Mouse (Mus musculus) hindbrain, embryonic 15.5 days (tissue): ENCODE measurements around the gene Dbf4. TPM values are rescaled to one million over a fixed set of nuclear protein-coding genes. Genes with fewer than 3 reads are reported as not detected.

Experiments used
- ATAC-seq: fragments of 200-750 bp; cut with Nextera tagmentation; 2 replicates; pipeline ENCODE4 v1.8.0; 2017; ENCODE audit warnings: low read depth, moderate number of reproducible peaks, moderate TSS enrichment; ENCODE audit not compliant: low FRiP score
- H3K27ac ChIP-seq: fragments of 300-500 bp; sonication (generic); replicated peaks from 2 replicates; pipeline ENCODE4 v1.5.1; 2015; ENCODE audit warnings: mild to moderate bottlenecking, inconsistent platforms
- H3K27me3 ChIP-seq: fragments of 300-500 bp; sonication (generic); 2 replicates; pipeline ENCODE4 v1.6.1; 2015; ENCODE audit warnings: control low read depth, inconsistent platforms
- H3K36me3 ChIP-seq: fragments of 300-500 bp; sonication (generic); 2 replicates; pipeline ENCODE4 v1.6.1; 2015; ENCODE audit warnings: control low read depth, inconsistent platforms
- H3K4me1 ChIP-seq: fragments of 300-500 bp; sonication (generic); replicated peaks from 2 replicates; pipeline ENCODE4 v1.6.1; 2015; ENCODE audit warnings: control low read depth, inconsistent platforms
- H3K4me2 ChIP-seq: fragments of 300-500 bp; sonication (generic); 2 replicates; pipeline ENCODE4 v1.6.1; 2015; ENCODE audit warnings: moderate library complexity, mild to moderate bottlenecking, inconsistent platforms
- H3K4me3 ChIP-seq: fragments of 300-500 bp; sonication (generic); 2 replicates; pipeline ENCODE4 v1.5.1; 2015; ENCODE audit warnings: mild to moderate bottlenecking, inconsistent platforms
- H3K9ac ChIP-seq: fragments of 300-500 bp; sonication (generic); 2 replicates; pipeline ENCODE4 v1.6.1; 2015; ENCODE audit warnings: inconsistent platforms
- H3K9me3 ChIP-seq: fragments of 300-500 bp; sonication (generic); 2 replicates; pipeline ENCODE4 v1.6.1; 2016; ENCODE audit warnings: control low read depth, inconsistent platforms
- WGBS: fragments of 180-500 bp; shearing (Covaris S2); methylation state at CpG from one replicate; pipeline ENCODE4 v1.1.7; 2015; 5-methylcytosine and 5-hydroxymethylcytosine counted together
- polyA plus RNA-seq: library from polyadenylated mRNA; unstranded; fragments of >200 nt; fragmentation: Nextera tagmentation; extraction: Ambion mirVana; gene quantifications from 2 replicates; pipeline ENCODE4 v1.2.1, GENCODE M21; 2015

The Dbf4 gene
- polyA plus RNA-seq, 1 experiment from 2014 or later = 10.6 TPM

DNA sequence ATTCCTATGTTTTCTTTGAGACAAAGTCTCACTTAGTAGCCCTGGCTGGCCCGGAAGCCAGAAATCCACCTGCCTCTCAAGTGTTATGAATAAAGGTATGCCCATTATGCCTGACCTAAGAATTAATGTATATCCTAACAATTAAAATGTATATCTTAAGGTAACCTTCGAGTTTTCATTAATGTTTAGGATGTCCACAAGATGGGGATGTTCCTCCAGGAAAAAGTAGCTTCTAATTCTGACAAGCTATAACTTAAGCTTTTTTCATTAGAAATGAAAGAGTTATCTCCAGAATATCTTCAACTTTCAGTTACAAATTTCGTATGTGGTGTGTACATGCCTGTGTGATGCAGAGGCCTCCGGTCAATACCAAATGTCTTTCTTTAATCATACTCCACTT lies 13.8 kb downstream of the Dbf4 start:
- Histone ChIP-seq H3K9ac (no peak overlapping the region), H3K4me1 (no peaks in the 10 kb centered on the region), H3K4me3 (no peak overlapping the region), H3K9me3 (no peaks in the 10 kb centered on the region), H3K27me3 (no peaks in the 10 kb centered on the region), H3K4me2 (no peak overlapping the region), H3K27ac (no peak overlapping the region), H3K36me3 (peaks cover 9% of the 10 kb centered on the region)
- WGBS = 92% methylated on average over 4 of the region's 4 CpGs
- no peak for ATAC-seq

DNA sequence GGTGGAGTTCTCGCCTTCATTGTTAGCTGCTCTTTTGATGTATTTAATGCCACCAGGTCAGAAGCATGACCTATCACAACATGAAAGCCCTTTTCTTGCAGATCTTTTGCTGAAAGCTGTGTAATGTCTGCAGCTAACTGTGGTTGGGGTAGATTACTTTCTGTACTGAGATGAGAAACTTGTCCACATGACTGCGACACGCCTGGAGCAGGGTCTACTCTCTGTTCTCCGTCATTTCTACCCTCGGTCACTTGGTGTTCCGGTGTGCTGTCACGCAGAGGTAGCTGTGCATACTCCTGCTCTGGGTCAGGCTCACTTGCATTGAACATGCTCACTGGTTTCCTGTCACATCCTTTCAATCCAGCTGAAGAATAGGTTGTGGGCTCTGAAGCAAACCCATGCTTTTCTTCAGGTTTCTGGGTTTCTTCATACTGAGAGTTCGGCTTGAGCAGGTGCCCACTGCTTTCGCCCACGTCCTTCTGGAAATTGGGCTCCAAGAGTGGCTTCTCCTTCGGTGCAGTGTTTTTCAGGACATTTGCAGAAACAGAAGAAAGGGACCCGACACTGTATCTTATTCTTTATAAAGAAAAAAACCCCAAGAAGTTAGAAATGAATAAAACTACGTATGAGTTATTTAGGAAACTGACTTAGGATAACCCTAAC lies 24.8 kb downstream of the Dbf4 start:
- H3K4me3 ChIP-seq = no peak overlapping the region
- peaks cover 15% of the 10 kb centered on the region for H3K36me3 ChIP-seq
- no peak overlapping the region for H3K27ac ChIP-seq
- H3K9me3 ChIP-seq = no peaks in the 10 kb centered on the region
- H3K27me3 ChIP-seq = no peaks in the 10 kb centered on the region
- no peaks in the 10 kb centered on the region for H3K4me1 ChIP-seq
- 95% methylated on average over 13 of the region's 13 CpGs for WGBS
- ATAC-seq = no peak
- no peak overlapping the region for H3K4me2 ChIP-seq
- no peak overlapping the region for H3K9ac ChIP-seq

DNA sequence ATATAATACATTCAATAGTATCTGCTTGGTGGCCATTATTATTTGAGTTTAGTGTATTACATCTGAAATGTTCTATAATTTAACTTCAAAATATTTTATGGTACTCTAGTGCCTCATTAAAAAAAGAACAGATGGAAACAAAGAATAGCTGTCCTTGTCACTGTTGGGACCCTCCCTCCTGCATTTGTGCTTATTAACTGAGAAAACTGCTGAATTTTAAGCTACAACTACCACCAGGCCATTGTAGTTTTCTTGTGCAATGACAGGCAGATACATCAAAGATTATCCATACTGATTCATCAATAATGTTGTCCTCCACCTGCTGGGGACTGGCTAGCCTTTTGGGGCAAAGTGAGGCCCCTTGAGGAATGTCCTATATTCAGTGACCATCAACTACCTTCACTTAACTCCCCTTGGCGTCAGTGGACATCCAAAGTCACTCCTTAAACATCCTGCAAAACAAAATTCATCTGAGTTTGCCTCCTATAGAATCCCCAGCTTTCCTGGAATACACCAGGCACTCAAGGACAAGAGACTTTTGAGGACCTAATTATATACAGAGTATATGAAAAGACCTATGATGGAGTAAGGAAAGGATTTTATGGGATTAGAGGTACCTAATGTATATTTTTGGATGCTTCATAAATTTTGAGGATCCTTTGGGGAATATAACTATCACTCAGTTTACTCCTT lies 28.5 kb downstream of the Dbf4 start:
- Histone ChIP-seq H3K4me2 (no peak overlapping the region), H3K9me3 (no peaks in the 10 kb centered on the region), H3K4me1 (no peaks in the 10 kb centered on the region), H3K27me3 (no peaks in the 10 kb centered on the region), H3K27ac (no peak overlapping the region), H3K4me3 (no peak overlapping the region), H3K9ac (no peak overlapping the region), H3K36me3 (peaks cover 11% of the 10 kb centered on the region)
- no peak for ATAC-seq
- 72% methylated on average over 1 of the region's 1 CpGs for WGBS

DNA sequence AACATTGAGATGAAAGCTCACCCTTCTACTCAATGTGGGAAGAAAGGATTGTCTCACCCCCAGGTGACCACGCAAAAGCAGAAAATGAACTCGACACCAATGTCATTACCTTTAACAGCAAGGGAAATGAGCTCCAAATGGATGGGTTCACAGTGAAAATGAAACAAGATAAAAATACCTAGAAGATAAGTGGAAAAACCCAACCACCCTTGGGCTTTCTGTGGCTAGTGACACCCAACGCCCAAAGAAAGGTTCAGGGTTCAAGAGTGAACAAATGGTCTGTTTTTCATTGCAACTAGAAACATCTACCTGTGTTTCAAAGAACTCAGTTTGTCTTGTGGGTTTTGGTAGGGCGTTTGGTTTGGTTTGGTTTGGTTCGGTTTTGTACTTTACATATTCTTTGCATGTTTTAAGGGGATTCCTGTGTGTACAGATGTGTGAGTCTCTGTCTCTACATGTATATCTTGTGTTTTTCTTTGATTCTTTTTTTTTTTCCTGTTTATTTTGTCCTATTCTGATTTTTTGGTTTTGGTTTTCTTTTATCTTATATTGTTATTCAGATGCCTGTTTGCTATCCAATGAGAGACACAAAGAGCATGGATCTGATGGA lies 48.1 kb downstream of the Dbf4 start:
- H3K36me3 ChIP-seq = no peaks in the 10 kb centered on the region
- no peak for ATAC-seq
- H3K4me3 ChIP-seq = no peak overlapping the region
- WGBS = 90% methylated on average over 5 of the region's 5 CpGs
- no peaks in the 10 kb centered on the region for H3K4me1 ChIP-seq
- no peak overlapping the region for H3K9ac ChIP-seq
- H3K9me3 ChIP-seq = no peaks in the 10 kb centered on the region
- no peaks in the 10 kb centered on the region for H3K27me3 ChIP-seq
- no peak overlapping the region for H3K4me2 ChIP-seq
- H3K27ac ChIP-seq = no peak overlapping the region

DNA sequence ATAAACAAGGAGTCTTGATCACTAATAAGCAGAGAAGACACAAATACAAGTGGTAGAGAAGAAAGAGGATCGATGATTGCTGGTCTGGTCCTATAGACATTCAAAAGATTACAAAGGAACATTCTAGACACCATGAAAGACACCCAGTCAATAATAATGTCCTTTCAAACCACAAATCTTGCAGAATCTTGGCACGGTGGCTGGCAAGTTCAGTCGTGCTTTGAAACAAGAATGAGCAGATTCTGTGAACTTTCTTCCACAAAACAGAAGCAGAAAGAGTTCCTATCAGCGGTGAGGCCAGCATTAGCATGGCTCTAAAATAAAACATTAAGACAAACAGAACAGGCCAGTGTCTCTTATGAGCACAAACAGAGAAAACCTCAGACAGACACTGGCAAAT lies 49.1 kb downstream of the Dbf4 start:
- H3K4me3 ChIP-seq = no peak overlapping the region
- no peaks in the 10 kb centered on the region for H3K9me3 ChIP-seq
- no peak overlapping the region for H3K27ac ChIP-seq
- H3K4me1 ChIP-seq = no peaks in the 10 kb centered on the region
- no peak overlapping the region for H3K4me2 ChIP-seq
- no peaks in the 10 kb centered on the region for H3K27me3 ChIP-seq
- H3K9ac ChIP-seq = no peak overlapping the region
- H3K36me3 ChIP-seq = no peaks in the 10 kb centered on the region
- 69% methylated on average over 4 of the region's 4 CpGs for WGBS
- no peak for ATAC-seq

DNA sequence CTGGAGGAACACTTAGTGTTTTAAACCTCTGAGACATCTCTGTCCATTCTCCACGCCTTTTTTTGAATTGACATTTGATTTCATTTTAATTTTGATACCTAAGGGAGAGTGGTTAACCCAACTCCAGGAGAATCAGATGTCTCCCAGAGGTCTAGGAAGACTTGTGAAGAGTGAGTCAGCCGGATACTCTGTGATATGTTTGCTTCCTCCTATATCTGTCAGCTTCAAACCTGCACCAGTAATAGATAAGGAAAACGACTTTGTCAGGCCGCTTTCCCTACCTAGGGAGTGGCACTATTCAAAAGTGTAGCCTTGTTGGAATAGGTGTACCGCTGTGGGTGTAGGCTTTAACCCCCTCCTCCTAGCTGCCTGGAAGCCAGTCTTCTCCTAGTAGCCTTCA lies 53.7 kb downstream of the Dbf4 start:
- no peak for ATAC-seq
- Histone ChIP-seq H3K9me3 (no peaks in the 10 kb centered on the region), H3K27me3 (no peaks in the 10 kb centered on the region), H3K4me2 (no peak overlapping the region), H3K9ac (no peak overlapping the region), H3K4me1 (peaks cover 17% of the 10 kb centered on the region), H3K27ac (no peak overlapping the region), H3K4me3 (no peak overlapping the region), H3K36me3 (no peaks in the 10 kb centered on the region)
- 89% methylated on average over 5 of the region's 5 CpGs for WGBS

DNA sequence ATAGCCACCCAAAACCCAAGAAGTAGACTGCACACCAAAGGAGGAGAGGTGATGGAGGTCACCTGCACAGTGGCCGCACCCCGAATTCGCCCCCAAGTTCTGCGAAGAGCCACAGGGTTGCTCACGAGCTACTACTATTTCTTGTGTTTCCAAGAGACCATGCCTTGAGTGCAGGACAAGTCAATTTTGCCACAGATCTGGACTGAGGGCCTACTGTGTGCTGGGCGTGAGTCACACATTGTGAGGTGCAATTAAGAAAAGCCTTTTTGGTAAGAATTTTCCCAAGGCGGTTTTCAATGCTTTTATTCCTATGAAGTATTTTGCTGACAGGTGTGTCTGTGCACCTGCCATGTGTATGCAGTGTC lies 54.2 kb downstream of the Dbf4 start:
- ATAC-seq = no peak; the same call in none of the 2 replicates

DNA sequence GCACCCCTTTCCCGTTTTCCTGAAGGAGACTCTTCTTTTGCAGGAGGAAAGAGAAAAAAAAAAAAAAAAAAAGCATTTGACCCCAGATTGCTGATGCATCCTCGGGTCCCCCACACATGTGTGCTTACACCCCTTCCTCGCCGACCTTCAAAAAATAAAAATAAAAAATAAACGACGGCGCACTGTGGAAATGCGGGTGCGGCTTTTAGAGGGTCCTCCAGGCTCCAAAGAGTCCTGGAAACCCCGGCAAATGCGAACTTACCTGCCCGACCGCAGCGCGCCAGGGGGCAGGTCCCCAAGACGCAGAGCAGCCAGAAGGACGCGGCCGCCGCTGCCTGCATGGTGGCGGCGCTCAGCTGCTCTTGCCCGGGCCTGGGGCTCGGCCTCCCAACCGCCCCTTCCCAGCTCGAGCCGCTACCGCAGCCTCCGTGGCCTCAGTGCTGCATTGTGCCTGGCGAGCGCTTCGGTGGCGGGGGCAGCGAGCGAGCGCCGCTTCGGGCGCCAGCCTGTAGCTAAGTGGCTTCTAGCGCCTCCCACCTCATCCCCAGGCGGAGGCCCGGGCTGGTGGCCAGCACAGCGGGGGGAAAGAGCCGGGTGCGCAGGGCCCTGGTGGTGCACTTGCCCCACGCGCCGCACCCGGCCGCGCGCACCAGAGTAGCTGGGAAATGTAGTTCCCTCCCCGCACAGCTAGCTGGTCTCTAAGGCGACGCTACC lies 54.7 kb downstream of the Dbf4 start, which contains the start of gene Adam22:
Adam22 (minus strand) TSS at position 547 of the 714 bp plus-strand sequence.
- no peaks in the 10 kb centered on the region for H3K36me3 ChIP-seq
- no peaks in the 10 kb centered on the region for H3K27me3 ChIP-seq
- H3K9me3 ChIP-seq = no peaks in the 10 kb centered on the region
- H3K9ac ChIP-seq = peak within 1 kb of the TSS; percentile 91
- peak within 1 kb of the TSS; percentile 77 for H3K4me3 ChIP-seq
- ATAC-seq = peak; percentile 96
- peak within 1 kb of the TSS; percentile 67 for H3K4me2 ChIP-seq
- H3K27ac ChIP-seq = peak within 1 kb of the TSS; percentile 89
- H3K4me1 ChIP-seq = peaks cover 17% of the 10 kb centered on the region
- WGBS = under 1% methylated on average over 50 of the region's 55 CpGs

More for the DNA sequence above, 54.2 kb downstream of the Dbf4 start:
- 40% methylated on average over 7 of the region's 7 CpGs for WGBS
- Histone ChIP-seq H3K9me3 (no peaks in the 10 kb centered on the region), H3K4me3 (peak overlapping the region; percentile 77), H3K27me3 (no peaks in the 10 kb centered on the region), H3K9ac (peak overlapping the region; percentile 91; the same call in 1 of the 2 replicates), H3K4me2 (peak overlapping the region; percentile 67), H3K36me3 (no peaks in the 10 kb centered on the region), H3K27ac (peak overlapping the region; percentile 89), H3K4me1 (peaks cover 17% of the 10 kb centered on the region)

DNA sequence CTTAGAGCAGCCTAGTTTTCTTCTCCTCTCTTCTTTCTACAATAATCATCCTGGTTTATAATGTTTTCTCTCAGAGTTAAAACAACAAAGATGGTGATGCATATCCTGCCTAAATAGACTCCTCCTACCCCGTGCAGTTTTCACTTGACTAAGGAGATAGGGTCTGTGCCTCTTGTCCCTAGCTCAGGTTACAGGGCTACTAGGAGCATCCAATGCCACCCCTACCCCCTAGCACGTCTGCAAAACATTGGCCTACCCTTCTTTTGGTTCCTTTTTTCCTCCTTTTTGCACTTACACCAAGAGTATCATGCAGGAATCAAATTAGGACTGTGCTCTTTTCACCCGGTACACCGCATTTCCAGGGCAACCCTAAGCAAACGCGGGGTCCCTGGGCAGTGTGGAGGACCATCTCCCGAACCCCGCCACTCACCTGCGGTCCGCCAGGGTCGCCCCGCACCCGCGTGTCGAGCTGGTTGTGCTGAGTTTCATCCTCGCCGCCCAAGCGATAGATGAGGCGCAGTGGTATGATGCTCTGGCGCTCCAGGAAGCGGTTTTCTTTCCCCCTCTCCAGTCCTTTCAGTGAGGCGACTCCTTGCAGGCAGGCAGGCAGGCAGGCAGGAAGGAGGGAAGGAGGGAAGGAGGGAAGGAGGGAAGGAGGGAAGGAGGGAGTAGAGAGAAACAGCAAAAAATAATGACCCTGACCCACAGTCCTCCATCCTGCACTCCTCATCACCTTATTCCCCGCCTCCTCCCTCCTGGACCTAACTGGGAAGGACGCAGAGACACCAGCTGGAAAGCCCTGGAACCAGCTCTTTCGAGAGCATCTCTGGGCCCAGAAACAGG lies 55.5 kb downstream of the Dbf4 start:
- Histone ChIP-seq H3K4me1 (peaks cover 17% of the 10 kb centered on the region), H3K27ac (peak overlapping the region; percentile 89), H3K9me3 (no peaks in the 10 kb centered on the region), H3K4me3 (peak overlapping the region; percentile 77), H3K4me2 (peak overlapping the region; percentile 67), H3K9ac (peak overlapping the region; percentile 91), H3K36me3 (no peaks in the 10 kb centered on the region), H3K27me3 (no peaks in the 10 kb centered on the region)
- WGBS = 2% methylated on average over 24 of the region's 25 CpGs
- peak; percentile 59 for ATAC-seq

DNA sequence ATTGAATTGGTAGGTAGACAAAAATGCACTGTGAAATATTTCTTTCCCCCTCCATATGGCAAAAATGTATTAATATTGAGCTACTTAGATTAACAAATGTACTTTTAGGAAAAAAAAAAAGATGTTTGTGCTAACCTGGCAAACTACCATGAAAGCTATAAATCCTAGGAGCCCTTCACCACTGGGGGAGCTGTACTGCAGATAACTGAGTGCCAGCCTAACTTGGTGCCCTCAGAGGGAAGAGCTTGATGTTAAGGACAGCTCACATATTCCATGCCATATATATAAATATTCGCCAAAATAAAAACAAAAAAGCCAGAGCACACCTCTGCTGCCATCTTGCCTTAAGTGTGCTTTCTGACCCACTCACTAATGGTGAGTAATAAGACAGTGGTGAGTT lies 60.2 kb downstream of the Dbf4 start:
- no peaks in the 10 kb centered on the region for H3K27me3 ChIP-seq
- H3K4me2 ChIP-seq = no peak overlapping the region
- no peak for ATAC-seq

DNA sequence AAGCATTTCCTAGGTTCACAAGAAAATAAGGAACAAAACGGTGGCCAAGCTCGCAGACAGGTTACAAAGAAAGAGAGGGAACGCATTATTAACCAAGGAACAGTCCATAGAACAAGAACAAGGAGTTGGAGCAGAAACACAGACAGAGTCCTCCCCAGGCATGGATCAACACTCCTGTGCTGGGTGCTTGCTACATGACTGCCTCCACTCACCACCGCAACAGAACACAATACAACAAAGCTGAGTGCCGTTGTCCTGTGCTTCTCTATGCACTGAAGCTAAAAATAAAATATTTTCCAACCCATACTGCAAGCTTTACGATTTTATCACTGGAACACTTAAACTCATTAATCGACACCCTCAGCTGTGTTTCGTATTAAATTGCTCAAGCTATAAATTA lies 64.8 kb downstream of the Dbf4 start:
- Histone ChIP-seq H3K4me3 (no peak overlapping the region), H3K36me3 (peaks cover 11% of the 10 kb centered on the region), H3K27ac (0 out of 2 replicates have a peak overlapping the region, but pooled peaks have one; percentile 4), H3K9ac (no peak overlapping the region), H3K4me1 (peaks cover 18% of the 10 kb centered on the region; the same call in 1 of the 2 replicates), H3K27me3 (no peaks in the 10 kb centered on the region), H3K4me2 (no peak overlapping the region), H3K9me3 (no peaks in the 10 kb centered on the region)
- ATAC-seq = no peak
- 67% methylated on average over 8 of the region's 8 CpGs for WGBS

More for the DNA sequence above, 60.2 kb downstream of the Dbf4 start:
- no peak overlapping the region for H3K4me3 ChIP-seq
- 87% methylated on average over 1 of the region's 1 CpGs for WGBS
- peaks cover 26% of the 10 kb centered on the region for H3K4me1 ChIP-seq
- H3K9me3 ChIP-seq = no peaks in the 10 kb centered on the region
- H3K9ac ChIP-seq = no peak overlapping the region
- peaks cover 3% of the 10 kb centered on the region; the same call in 1 of the 2 replicates for H3K36me3 ChIP-seq
- H3K27ac ChIP-seq = no peak overlapping the region
